Mouse (Mus musculus): ENCODE measurements at regions not wholly inside any gene's neighbourhood (a gene's known extent, or its start where the extent isn't known, plus 50 kb on each side); places are given as distances from the start of the nearest gene placed in this dataset.

DNA sequence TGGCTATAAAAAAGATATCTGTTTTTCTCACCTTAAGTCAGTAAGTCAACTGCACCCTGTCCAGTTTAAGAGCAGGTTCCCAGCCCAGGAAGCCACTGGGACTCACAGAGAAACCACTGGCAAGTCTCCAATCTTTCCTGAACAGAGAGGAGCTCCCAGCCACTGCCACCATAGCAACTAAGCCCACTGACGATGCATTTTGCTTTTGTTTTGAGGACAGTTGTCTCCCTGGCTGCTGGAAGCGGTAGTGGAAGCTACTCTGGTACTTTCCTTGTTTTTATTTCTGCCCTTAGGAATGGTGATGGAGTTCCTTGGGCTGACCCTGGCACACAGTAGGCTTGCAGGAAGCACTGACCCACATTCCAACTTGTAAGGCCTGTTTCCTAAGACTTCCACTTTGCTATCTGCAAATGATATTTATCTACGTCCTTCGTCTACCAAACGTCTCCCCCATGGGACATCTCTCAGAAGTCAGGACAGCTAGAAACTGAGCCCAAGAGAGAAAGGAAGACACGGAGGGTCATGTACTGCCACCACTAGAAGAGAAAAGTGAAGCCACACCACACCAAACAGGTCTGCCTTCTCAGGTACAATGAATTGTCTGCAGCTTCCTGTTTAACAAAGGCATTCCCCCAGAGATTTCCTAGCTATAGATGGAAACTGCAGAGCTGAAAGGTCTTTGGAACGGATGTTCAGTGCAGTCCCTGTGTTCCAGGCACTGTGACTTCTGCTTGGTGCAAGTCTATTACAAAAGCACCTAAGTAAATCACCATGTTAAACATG lies 125.7 kb upstream of the Fmo9 start:
- no peak for DNase-seq

DNA sequence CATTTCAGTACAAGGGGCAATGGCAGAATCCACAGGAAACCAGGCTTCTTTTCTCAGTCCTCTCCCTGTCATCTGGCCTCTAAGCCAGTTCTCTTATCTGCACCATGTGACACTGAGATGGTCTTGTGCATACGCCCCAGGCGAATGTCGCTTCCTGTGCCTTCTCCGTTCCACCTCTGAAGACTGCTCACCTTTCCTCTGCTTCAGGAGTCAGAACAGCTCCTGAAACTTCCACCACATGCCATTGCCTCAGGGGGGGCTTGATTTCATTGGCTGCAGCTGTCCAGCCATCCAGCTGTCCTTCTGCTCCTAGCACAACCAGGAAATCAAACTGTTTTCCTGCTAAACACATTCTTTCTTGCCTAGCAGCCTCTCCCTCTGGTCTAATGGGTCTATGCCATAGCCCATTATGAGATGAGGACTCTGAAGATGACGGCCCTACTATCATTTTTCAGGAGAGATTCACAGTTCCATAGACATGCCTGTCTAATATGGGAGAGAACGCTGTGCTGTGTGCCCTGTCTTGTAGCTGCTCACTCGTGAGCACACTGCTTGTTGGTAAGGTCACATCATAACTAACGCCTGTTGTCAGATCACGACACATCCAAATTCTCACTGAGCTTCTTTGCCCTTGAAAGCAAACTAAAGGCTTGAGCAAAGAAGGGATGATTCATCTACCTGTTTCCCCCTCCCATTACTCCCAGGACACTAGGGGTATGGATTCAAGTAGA lies 129.9 kb upstream of the Fmo9 start:
- no peak for DNase-seq

DNA sequence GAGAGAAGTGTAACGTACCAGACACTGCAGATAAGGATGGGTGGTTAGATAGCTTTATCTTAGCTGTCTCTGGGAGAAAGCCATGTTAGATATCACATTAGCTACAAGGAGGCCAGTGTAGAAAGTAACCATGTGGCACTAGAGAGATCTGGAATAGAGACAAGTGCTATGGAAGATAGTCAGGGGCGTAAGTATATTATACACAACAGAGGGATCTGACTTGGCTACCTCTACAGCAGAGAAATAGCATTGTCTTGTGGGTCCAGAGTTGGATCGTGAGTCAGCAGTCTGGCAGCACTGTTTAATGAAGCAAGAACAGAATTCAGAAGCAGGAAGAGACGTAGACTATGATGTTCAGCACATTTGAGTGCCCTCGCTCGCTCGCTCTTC lies 130.4 kb upstream of the Fmo9 start:
- no peak for DNase-seq

DNA sequence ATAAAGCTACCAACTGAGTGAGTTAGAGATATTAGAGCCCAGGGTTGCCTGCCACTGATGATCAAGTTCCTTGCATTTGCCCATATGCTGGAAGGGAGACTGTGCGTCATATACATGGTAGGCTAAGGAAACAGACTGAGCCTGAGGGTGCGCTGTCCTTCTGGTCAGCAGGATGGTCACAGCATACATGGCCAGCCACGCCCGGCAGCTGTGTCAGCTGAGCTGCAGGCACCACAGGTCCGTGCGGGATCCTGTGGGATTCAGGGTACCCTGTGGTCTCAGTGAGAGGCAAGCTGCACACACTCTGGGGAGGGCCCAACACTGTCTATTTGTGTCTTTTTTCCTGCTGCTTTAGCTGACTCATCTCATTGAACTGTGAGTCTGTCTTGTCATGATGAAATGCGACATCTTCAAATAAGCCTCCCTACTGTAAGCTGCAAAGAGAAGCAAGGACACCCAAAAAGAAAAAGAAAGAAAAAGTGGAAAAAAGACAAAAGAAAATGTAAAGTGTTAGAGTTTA lies 131.3 kb upstream of the Fmo9 start:
- peak; percentile 16 for DNase-seq

DNA sequence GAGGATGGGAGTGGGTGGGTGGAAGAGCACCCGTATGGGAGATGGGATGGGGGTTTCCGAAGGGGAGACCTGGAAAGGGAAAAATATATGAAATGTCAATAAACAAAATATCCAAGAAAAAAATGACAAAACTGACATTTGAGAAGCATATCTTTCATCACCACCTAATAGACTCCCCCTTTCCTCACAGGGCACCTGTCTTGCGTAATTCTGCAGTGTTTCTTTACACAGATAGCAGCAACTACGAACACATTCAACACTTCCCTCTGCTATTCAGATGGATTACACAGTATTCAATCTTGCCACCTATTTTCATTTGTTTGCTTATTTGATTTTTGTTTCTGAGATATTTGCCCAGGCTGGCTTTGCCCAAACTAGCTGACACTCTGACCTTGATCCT lies 136.3 kb upstream of the Fmo9 start:
- no peak for DNase-seq

DNA sequence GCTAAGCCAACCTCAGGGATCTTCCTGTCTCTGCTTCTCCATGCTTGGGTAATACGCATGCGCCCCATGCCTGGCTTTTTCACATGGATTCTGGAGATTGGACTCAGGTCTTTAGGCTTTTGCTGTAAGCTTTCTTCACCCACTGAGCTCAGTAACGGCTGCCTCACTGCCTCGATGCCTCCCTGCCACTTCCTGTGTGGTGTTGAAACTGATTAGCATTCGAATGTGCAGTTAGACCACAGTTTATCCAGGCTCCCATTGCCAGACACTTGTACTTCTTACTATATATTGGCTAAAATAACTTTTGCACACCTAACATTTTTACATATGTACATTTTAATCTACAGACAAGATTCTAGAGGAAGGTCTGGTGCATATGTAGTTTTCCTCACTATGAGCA lies 137.0 kb upstream of the Fmo9 start:
- DNase-seq: no peak

DNA sequence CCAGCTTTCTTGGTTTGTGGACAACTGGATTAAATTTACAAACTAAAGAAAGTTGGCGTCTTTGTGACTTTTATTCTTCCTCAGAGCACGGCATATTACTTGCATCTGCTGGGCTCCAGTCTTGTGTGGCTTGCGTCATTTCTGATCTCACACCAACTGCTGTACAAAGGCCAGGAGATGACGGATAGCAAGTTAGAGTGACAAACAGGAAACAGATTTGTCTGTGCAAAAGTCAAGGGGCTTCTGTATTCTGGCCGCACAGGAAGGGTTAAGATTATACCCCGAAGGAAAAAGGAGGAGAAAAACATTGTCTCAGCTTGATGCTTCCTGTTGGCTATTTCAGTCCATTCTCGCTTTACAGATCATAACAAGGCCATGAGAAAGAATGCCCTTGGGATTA lies 137.8 kb upstream of the Fmo9 start:
- DNase-seq: no peak

DNA sequence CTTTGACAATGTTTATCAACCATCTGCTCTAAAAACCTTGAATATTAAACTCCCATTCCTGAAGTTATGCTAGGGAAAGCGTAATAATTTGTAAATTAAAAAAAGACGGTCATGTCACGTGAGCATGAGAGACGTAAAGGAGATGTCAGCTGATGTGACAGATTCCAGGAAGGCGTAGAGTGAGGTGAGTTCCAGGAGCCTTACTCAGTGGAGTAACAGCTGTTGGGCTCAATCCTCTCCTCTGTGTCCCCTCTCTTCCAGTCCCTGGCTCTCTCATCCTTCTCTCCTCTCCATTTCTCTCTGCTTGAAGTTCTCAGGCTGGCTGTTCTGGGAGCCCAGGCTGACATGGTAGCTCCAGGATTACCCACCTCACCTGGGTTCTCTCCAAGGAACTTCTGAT lies 138.4 kb upstream of the Fmo9 start:
- no peak for DNase-seq

DNA sequence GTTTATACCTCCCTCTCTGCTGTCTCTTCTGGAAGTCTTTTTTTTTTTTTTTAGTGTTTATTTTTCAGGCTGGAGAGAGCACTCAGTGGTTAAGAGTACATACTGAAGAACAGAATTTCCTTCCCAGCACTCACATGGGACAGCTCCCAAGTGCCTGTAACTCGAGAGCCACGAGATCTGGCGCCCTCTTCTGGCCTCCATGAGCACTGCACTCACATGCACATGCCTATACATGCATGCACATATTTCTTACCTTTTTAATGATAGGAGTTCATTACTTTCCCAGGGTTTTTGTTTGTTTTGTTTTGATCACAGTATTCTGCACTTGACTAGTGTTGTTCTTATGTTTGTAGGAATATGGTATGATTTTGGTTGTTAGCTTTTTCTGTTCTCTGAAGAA lies 139.5 kb upstream of the Fmo9 start:
- DNase-seq: no peak

DNA sequence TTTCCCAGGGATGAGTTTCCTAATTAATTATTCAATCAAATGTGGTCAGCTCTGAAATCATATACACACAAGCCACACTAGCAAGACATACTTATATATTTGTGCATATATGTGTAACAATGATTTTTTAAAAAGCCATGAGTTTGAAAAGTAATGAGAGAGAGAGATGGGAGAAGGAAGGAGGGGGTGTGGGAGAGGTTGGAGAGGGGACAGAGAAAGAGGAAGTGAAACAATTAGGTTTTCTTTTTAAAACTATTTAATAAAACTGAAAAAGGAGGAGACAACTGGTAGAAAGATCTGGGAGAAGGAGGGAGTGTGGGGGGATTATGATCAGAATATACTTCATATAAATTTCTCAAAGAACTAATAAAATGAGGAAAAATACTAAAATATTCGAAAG lies 155.7 kb upstream of the Fmo9 start:
- no peak for DNase-seq

DNA sequence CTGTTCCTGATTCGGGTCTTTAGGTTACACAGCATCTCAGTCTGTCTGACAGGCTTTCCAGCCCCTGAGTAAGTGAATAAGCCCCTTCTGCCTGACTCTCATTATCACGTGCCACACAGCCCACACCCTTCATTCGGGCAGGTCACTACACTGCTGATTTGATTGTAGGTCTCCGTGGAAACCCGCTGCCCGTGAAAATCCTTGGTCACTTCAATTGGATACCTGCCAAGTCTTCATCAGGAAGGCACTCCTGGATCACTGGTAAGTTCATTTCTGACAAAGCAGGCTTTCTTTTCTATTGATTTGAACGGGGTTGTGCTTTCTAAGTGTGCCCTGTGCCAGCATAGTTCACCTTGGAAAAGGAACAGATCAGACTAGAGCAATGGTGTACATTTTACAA lies 158.2 kb upstream of the Fmo9 start:
- DNase-seq: peak; percentile 5

DNA sequence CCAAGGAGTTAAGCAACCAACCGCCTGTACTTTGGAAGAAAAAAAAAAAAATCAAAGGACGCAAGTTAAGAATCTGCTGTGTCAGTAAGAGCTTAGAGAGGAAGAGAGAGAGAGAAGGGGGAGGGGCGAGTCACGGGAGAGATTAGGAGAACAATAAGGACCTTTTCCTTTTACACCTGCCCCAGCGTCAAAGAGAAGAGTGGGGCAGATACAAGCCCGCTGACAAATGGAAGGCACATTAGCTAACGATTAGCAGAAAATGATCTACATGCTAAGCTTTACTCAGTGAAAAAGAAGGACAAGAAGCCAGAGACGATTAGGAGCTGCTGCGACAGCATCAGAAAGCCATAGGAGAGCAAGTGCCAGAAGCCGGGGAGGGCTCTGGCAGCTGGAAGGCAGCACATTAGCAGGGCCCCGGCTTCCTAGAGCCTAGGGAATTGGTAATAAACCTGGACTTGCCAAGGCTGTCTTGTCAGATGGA lies 157.8 kb upstream of the Fam78b start:
- peak; percentile 27 for DNase-seq

DNA sequence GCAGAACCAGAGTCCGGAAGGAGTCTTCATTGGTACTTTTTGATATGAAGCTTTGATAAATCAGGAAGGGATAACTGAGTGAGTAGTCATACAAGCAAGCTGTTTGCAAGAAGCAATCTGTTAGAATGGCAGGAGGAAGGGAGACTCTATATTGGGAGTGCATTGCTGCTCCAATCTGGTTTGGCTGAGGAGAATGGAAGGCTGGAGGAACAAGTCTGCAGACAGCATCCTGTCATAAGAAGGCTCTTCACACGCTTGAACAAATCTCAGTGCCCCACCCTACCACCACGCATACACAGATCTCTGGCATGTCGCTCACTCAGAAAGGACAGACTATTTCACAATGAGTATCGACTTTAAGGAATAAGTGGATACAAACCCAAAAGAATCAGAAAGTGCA lies 154.7 kb upstream of the Fam78b start:
- DNase-seq: no peak

DNA sequence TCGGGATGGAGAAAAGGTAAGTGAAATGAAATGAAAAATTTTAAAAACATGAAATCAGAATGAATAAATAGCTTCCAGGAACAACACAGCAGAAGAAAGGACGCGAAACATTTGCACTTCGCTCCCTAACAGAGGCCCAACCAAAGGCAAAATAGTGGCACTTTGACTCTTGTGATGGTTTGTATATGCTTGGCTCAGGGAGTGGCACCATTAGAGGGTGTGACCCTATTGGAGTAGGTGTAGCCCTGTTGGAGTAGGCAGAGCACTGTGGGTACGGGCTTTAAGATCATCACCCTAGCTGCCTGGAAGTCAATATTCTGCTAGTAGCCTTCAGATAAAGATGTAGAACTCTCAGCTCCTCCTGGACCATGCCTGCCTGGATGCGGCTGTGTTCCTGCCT lies 154.0 kb upstream of the Fam78b start:
- no peak for DNase-seq

DNA sequence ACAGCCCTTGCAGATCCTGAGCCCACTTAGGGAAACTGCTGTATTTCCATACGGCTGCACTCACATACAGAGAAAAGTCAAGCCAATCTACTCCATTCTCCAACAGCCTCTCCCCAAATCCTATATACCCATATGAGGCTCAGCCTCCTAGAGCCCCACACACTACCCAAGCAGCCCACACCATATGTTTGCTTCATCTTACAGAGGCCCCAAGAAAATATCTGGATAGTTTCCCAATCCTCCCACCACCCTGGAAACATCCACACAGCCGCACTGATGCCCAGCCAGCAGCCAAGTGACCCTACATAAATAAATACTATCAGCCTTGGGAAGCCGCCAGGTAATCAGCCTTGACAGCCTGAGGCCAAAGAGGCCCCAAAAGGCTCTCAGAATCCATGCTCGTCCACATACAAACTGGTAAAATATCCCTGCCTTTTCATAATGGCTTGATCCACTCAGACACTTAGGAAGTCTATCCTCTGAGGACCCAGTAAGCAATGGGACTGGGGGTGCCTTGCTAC lies 153.1 kb upstream of the Fam78b start:
- peak; percentile 63 for DNase-seq

DNA sequence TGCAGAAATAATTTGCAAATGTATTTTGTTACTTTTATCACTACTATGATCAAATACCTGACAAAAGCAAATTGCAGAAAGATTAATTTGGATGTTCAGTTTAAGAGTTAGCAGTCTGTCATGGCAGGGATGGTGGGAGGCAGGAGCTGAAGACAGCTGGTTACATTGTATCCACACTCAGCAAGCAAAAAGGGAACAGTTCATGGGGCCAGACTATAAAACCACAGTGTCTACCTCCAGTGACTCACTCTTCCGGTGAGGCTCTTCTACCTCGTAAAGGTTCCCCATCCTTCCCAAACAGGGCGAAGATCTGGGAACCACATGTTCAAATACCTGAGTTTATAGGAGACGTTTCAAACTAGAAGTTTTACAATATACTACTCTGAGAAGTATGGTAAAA lies 145.2 kb upstream of the Fam78b start:
- no peak for DNase-seq

DNA sequence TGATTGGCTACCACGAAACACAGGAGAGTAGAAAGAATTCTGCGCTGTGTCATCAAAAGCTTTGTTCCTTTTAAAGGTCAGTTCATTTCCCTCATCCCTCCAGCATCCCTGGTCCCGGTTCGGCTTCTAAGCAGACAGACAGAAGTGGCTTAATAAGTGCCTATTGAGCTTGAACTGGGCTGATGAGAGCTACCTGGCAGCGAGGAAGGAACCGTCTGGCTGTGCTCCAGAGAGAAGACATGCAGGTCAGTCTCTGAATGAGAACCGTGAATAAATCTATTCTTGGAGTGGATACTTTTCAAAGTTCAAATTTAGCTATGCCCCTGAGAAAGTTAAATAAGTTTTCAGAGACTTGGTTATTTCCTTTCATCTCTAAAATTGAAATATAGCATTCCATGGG lies 135.0 kb upstream of the Fam78b start:
- no peak for DNase-seq

DNA sequence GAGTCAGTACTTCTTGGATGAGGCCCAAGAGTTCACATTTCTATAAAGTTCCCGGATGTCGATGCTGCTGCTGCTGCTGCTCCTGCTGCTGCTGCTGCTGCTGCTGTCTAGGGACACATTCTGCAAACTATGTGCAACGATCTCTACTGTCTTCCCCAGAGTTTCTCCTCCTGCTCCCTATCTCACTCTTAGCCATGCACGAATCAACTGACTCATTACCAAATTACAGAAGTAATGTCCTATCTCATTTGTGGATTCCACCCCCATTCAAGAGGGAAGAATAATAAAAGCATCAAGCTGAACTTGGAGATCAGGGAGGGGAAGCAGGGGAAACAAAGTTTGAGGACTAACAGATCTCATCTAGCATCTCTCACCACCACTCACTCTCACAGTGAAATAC lies 130.0 kb upstream of the Fam78b start:
- DNase-seq: no peak

DNA sequence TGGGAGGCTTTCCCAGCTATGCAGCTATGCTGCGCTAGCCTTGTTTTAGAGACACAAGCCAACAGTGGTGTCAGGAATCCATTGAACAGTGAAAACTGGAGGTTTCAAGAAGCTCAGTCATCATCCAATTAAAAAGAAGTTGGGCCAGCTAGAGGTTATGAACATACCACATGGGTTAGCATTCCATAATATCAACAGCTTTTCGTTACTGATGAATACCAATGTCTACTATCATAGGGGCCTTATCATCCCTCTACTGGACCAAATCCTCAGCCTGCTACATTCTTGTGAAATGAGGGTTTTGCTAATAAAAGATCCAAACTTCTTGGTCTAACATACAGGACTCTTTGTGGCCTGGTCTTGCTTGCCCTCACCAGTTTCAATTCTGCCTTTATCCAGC lies 124.8 kb upstream of the Fam78b start:
- DNase-seq: no peak

DNA sequence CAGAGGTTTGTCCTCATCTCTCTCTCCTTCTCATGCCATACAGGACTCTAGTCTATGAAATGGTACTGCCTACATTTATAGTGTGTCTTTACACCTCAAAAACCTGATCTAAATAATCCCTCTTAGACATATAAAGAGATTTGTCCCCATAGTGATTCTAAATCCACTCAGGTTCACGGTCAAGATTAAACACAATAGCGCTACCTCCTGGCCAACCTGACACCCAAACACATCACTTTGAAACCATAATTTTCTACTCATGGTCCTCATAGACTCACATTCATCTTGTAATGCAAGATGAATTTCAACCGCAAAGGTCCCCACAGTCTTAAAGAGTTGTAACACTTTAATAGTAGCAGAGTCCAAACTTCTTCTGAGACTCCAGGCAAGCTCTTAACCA lies 118.0 kb upstream of the Fam78b start:
- no peak for DNase-seq

DNA sequence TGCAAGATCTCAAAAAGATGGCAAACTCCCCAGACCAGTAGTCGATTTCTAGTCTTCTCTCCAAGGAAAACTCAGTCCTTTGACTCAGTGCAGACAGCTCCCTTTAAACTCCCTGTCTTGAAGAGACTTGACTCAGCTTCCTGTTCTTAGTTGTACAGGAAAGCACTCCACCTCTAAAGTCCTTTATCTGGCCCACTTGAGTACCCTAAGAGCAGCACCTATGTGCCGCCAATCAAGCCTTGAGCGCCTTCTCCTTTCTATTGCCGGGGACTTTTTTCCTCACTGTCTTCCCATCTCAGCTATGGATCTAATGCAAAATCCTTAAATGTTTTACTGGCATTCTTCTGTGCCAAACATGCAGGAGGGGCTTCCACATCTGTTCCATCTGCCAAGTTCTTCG lies 105.3 kb upstream of the Fam78b start:
- no peak for DNase-seq

DNA sequence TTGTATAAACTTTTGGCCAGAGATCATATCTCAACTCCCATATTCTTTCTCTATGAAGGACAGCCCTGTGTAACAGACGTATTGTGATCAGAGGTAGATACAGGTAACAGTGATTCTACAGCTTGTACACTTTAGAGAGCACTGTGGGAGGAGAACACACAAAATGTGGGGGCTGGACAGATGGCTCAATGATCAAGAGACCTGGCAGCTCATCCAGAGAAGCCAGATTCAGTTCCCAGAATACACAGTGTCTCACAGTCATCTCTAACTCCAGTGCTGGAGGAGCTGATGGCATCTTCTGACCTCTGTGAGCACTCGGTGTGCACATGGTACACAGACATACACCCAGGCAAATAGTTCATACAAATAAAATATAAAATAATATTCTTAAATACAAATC lies 102.5 kb upstream of the Fam78b start:
- no peak for DNase-seq

DNA sequence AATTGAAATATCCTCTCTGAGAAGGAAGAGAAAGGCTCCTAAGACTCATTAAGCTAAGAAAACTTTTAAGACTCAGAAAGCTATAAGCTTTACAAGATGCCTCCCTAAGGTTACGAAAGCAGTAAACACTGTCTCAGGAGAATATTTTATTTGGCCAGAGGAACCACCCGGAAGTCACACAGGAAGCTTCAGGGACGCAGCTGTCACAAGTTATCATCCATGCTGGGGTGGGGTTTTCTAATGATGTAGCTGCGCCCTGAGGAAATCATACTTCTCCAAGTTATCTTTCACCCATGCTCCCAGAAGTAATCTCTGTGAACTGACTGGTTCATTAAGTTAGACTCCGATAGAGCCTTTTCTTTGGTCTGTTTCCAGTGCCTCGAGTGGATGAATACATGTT lies 102.0 kb upstream of the Fam78b start:
- DNase-seq: no peak
